Mouse (Mus musculus) brain, embryonic 14.5 days (tissue): ENCODE measurements at regions not wholly inside any gene's neighbourhood (a gene's known extent, or its start where the extent isn't known, plus 50 kb on each side); places are given as distances from the start of the nearest gene placed in this dataset.

ENCODE experiments used
- CTCF ChIP-seq: fragments of 200-500 bp; IDR thresholded peaks from 2 replicates; pipeline ENCODE4 v1.5.1; 2012; ENCODE audit warnings: inconsistent platforms, mild to moderate bottlenecking, moderate library complexity, borderline replicate concordance; ENCODE audit not compliant: insufficient read depth, insufficient read length; ENCODE audit errors: extremely low read depth
- POLR2A ChIP-seq: fragments of 200-500 bp; IDR thresholded peaks from 2 replicates; pipeline ENCODE4 v1.6.1; 2012; ENCODE audit warnings: mild to moderate bottlenecking, inconsistent platforms, borderline replicate concordance; ENCODE audit not compliant: poor library complexity, insufficient read depth, insufficient read length, severe bottlenecking; ENCODE audit errors: extremely low read depth

GRCm38 (mm10) chr8:75320614-75321013 lies 85.8 kb downstream of the Gm10358 start:
- TF ChIP-seq CTCF (no peak), POLR2A (no peak)
